Mouse (Mus musculus) brown adipose tissue, adult 24 weeks (tissue): ENCODE results near the gene Nrxn1. TPM values are rescaled to one million over a fixed set of nuclear protein-coding genes. Genes with fewer than 3 reads are reported as not detected.

ENCODE experiments used
- H3K27ac ChIP-seq: fragments of 200-500 bp; replicated peaks from 2 replicates; pipeline ENCODE4 v1.5.1; 2012; ENCODE audit warnings: low read depth, mild to moderate bottlenecking, low read length
- H3K4me1 ChIP-seq: fragments of 200-500 bp; 2 replicates; pipeline ENCODE4 v1.6.1; 2012; ENCODE audit warnings: low read length, mixed read lengths; ENCODE audit not compliant: control insufficient read depth, insufficient read depth, insufficient read length
- H3K4me3 ChIP-seq: fragments of 200-500 bp; 2 replicates; pipeline ENCODE4 v1.5.1; 2012; ENCODE audit warnings: low read depth, mild to moderate bottlenecking, low read length, moderate library complexity; ENCODE audit not compliant: insufficient read depth
- polyA plus RNA-seq: library from polyadenylated mRNA; stranded (reverse); fragments of >200 nt; gene quantifications from 2 replicates; pipeline ENCODE4 v1.2.4, GENCODE M21; 2012; ENCODE audit not compliant: missing spikeins, insufficient read depth, insufficient read length

The Nrxn1 gene
- polyA plus RNA-seq, 1 experiment = 0.67 TPM

DNA sequence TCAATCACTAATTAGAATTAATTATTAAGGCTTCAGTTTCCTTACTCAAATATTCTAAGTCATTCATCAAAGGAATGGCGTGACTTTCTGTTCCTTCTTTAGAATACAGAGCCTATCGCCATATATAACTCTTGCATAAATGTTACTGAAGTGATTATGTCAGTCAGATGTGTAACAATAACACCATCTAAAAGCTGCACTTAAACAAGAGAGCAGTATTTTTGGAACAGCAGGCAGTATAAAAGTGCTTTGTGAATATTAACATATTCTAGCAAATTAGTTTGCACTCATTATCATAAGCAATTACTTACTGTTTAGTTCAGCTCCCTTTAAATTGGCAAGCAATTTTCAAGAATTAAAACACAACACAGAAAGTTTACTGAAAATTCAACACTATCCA is 716.3 kb downstream of the Nrxn1 start:
- Histone ChIP-seq H3K4me1 (no peaks in the 10 kb centered on the region), H3K27ac (no peak overlapping the region), H3K4me3 (no peak overlapping the region)

DNA sequence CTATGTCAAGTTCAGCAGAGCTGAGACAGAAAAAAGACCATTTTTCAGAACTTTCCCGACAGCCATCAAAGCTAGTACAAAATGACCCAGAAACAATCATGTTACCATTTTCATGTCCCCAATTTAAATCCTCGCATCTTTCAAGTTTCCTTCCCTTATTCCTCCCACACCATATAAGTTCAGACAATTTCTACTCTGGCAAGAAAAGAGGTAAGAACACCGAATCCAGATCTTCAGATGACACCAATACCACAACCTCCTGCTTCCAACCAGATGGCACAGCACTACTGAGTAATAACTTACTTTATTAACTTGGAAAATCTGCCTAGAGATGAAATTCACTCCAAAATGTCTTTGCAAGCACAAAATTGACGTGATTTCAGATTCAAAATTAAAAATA is 730.7 kb downstream of the Nrxn1 start:
- Histone ChIP-seq H3K4me3 (no peak overlapping the region), H3K4me1 (no peaks in the 10 kb centered on the region), H3K27ac (no peak overlapping the region)

DNA sequence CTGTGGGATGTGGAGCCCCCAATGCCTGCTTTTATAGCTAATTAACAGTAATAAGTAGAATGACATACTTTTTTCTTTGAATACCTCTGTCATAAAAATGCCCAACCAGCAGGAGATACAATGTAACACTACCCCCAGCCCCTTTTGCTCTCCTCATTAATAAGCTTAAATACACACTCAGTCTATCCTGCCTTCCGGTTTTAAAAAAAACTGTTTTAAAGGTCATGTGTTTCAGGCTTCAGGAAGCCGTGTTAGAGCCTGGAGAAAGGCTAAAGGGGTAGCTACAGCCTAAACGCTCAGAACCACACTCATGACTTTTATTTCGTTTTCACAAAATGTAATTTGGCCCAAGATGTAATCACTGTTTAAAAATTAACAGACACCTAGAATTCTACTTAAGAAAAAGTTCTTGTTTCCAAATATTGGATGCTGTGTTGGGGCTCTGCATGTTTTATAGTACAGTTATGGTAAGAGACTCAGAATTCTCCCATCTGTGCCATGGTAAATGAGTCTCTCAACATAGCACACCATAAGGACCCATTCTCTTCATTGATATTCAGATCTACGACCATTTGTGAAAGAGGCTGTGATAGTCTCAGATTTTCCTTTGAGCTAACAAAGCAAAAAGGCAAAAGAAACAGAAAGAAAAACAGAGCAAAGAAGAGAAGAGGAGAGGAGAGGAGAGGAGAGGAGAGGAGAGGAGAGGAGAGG is 743.3 kb downstream of the Nrxn1 start:
- H3K4me1 ChIP-seq = no peaks in the 10 kb centered on the region
- H3K27ac ChIP-seq = no peak overlapping the region

DNA sequence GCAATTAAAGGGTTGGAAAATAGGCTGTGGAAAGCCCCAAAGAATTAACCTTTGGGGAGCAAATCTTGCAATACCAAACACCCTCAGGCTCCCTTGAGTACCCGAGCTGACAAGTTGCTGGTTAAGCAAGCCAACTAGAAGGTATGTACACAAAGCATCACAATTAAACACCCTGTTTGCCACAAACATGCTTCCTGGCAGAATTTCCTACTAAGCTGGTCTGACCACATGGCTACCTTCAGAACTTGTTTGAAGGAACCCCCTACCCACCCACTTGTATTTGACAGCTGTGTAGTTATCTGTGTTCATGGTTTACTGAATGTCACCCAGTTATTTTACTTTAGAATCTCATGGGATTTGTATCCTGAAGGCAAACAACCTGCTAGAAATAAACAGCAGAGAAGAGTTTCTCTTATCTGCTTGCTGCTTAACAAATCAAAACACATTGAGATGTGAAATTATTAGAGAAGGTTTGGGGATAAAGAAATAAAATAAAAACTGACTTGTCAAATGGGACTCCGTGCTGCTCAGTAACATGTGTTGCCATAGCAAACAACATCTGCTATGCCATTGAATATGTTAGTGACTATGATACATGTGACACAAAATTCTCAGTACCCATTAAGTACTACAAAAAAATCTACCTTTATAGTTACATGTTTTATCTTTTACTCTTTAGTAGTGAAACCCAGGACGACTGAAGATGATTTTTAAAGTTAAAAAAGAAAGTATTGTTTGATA is 746.0 kb downstream of the Nrxn1 start:
- no peaks in the 10 kb centered on the region for H3K4me1 ChIP-seq
- no peak overlapping the region for H3K4me3 ChIP-seq
- H3K27ac ChIP-seq = no peak overlapping the region

More for the DNA sequence above, 743.3 kb downstream of the Nrxn1 start:
- H3K4me3 ChIP-seq = no peak overlapping the region

DNA sequence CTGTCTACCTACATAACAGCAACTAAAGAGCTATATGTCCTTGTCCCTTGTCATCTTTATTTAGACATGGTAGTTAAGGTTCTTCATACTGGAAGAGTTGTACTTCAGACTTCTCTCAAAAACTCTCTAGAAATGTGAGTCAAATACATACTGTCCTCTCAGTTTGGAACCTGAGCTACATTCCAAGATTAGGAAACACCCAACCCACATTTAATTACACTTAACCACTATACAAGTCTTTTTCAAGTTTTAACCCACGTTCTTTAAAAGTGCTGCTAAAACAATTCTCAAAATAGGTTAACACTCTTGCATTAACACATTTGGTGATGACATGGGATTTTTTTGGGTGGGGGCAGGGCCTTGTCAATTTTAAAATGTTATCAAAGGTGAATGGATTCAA is 759.4 kb downstream of the Nrxn1 start:
- H3K4me3 ChIP-seq = no peak overlapping the region
- no peak overlapping the region for H3K27ac ChIP-seq
- H3K4me1 ChIP-seq = no peaks in the 10 kb centered on the region

DNA sequence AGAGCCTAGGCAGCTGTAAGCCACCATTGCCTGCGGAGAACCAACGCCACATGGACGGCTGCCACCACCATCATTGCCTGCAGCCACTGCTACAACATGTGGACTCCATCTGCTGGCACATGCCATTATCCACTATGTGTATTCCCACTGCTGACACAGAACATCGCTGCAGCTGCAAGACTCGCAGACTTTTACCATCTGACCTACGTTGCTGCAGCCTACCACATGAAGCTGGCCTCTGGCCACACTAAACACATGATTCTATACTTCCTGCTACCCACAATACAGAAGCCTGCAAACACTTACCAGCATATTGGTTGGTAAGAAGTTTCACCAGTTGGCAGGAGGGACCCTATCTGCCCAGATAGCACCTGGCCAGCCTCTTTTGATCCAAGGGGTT is 769.2 kb downstream of the Nrxn1 start:
- H3K4me1 ChIP-seq = no peaks in the 10 kb centered on the region
- no peak overlapping the region for H3K27ac ChIP-seq
- H3K4me3 ChIP-seq = no peak overlapping the region

DNA sequence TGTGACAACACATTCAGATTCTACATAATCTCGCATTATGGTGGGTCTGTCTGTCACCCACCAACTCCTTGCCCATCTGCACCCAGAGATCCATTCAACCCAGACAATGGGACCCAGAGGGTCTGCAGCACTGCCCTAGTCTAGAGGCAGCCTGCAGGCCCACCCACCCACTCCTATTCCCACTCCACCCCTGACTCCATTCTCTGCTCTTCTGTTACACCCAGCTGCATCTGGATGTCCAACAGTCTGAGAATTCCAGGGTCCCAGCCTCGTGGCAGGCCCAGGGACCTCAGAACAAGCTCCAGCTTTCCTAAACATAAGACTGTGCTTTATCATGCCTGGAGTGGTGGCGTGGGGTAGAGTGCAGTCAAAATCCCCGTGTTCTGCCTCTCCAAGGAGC is 820.6 kb downstream of the Nrxn1 start:
- Histone ChIP-seq H3K27ac (no peak overlapping the region), H3K4me3 (no peak overlapping the region), H3K4me1 (no peaks in the 10 kb centered on the region)

DNA sequence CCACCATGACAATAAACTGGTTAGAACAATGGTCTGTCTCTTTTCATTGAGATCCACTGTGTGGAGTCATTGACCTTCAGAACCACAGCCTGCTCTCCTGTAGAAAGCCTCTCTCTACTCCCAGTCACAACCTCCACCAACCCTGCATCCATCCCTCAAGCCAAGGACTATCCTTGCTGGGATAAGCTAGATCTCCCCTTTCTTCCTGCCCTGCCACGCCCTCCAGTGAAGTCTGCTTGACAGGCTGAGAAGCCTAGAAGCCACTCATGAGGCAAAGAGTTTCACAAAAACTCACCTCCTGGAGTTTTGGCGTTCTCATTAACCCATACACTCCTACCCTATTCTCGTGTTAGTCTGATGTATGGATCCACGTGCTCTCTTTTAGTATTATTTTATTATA is 821.7 kb downstream of the Nrxn1 start:
- H3K4me3 ChIP-seq = no peak overlapping the region
- H3K4me1 ChIP-seq = no peaks in the 10 kb centered on the region
- H3K27ac ChIP-seq = no peak overlapping the region

DNA sequence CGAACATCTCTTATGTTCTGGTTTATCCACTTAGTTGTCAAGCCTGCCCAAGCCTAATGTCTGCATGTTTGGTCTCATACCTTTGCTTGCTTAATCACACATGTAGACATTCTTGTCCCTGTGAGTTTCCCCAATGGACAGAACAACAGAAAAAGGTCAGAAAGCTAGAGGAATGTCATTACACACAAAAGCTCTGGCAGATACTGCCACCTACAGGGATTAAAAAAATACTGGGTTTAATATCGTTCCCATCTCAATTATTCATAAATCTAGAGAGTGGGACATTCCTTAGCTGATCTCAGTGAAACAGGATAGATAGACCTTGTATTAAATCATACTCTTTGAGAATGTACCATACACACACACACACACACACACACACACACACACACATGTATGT is 823.7 kb downstream of the Nrxn1 start:
- Histone ChIP-seq H3K27ac (no peak overlapping the region), H3K4me3 (no peak overlapping the region), H3K4me1 (no peaks in the 10 kb centered on the region)

DNA sequence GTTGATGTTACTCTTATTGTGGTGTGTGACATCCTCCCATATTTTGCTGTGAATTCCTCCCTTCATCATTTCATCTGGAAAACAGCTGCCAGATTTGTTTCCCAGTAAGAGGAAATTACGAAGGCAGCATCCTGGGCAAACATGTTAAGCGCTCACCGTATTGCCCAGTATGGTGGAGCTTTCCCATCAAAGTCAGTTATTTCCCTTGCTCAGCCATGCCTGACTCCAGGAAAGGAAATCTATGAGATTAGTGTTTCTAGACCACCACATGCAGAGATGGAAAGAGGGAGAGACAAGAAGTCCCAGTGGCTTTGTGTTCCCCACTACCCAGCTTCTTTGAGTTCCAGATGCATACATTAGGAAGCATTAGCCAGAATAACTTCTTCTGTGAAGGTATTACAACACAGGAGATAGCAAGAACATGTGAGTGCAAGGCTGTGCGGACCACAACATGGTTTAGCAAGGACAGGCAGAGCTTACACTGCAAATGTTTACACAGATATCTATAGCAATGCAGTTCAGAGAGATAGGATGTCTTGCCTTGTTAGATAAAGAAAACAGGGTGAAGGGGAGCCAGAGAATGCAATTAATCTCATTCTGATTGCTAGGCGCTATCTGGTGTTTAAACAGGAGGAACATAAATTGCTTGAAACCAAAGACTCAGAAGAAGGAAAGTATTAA is 839.3 kb downstream of the Nrxn1 start:
- Histone ChIP-seq H3K4me3 (no peak overlapping the region), H3K27ac (no peak overlapping the region), H3K4me1 (no peaks in the 10 kb centered on the region)

DNA sequence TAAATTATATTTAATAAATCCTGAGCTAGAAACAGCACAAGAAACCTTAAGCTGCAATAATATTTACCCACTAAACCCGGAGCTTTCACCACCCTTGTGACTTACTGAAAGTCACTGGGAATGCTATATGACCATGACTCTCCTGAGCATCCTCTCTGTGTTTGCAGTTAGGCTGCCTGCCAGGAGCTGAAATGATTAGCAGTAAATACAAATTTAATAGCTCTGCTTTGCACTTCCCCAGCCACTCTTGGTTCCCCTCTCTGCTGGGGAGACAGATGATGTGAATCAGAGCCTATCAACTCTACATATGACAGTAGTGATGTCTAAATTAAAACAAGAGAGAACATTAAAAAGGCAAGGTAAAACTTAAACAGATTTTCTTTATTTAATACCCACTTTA is 840.7 kb downstream of the Nrxn1 start:
- Histone ChIP-seq H3K27ac (no peak overlapping the region), H3K4me1 (no peaks in the 10 kb centered on the region), H3K4me3 (no peak overlapping the region)

DNA sequence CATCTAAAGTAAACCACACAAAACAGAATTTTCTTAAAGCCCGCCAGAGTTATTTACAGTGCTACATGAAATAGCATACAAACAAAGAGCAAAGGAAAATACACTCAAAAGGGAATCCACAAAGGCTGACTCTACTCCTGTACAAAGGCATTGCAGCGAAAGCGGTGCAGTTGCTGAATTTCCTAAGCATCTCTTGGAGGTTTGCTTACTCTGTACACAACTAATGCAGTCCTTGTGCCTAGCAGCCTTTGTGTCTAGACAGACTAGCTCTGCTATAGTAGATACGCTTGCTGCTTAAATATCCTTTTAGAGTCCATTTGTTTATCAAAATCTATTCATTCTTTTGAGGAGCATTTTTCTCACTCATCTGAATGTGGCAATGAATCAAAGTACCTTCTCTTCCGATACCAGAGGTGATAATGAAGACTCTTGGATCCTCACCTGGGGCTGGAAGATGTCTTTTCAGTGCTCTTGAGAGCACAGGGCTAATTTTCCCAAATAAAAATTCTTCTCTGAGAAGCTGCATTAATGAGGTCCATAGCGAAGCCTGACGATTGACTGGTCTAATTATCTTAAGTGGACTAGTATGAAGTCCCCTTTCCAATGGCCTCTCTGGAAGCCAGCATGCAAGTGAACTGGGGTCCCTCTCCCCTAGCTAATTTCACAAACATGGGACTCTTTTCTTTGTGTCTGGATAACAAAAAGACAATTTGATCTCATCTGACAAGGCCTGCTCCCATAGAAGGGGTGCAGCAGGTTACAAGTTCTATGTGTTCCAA is 845.6 kb downstream of the Nrxn1 start:
- Histone ChIP-seq H3K27ac (no peak overlapping the region), H3K4me1 (no peaks in the 10 kb centered on the region), H3K4me3 (no peak overlapping the region)

DNA sequence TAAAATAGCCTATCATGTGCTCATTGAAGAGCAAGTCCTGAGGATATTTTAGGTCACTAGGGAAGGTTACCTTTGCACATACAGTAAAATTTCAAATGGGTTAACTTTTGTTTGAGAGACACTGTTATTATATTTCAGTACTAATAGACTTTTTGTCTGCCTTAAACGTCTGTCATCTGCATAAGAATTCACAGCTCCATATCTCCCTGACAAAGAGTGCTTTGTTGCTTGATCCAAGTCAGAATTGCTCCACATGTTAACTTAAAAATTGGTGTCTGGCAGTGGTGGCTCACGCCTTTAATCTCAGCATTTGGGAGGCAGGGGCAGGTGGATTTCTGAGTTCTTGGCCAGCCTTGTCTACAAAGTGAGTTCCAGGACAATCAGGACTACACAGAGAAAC is 848.5 kb downstream of the Nrxn1 start:
- H3K4me3 ChIP-seq = no peak overlapping the region
- no peak overlapping the region for H3K27ac ChIP-seq
- no peaks in the 10 kb centered on the region for H3K4me1 ChIP-seq

DNA sequence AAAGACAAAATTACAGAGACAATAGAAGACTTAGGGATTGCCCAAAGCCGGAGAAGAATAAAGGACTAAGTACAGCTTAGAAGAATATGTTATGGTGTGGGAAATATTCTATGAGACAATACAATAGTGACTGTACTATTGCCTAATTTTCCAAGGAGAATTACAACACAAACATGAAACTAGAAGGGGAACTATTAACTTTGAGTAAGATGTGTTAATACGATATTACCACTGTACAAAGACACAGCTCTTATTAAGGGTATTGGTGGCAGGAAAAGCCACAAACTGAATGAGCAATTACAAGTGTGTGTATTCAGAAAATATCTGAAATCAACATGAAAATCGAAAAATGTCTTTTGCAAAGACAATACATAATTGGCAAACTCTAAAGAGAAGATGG is 853.9 kb downstream of the Nrxn1 start:
- Histone ChIP-seq H3K27ac (no peak overlapping the region), H3K4me1 (no peaks in the 10 kb centered on the region), H3K4me3 (no peak overlapping the region)

DNA sequence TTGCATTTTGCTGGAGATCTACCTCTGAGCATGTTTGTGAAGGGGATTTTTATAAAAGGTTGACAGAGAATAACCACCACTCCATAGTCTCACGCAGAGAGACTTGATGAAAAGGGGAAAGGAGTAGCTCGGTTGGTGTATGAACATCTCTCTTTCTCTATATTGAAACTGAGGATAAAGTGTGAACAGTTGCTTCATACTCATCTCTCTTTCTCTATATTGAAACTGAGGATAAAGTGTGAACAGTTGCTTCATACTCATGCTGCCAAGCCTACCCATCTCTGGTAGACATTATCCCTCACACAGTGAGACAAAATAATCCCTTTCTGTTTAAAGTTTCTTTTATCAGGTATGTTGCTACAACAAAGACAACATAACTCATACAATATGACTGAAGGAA is 854.4 kb downstream of the Nrxn1 start:
- H3K4me1 ChIP-seq = no peaks in the 10 kb centered on the region
- no peak overlapping the region for H3K27ac ChIP-seq
- H3K4me3 ChIP-seq = no peak overlapping the region
